Mouse (Mus musculus): ENCODE results near the gene Repin1. TPM values are rescaled to one million over a fixed set of nuclear protein-coding genes. Genes with fewer than 3 reads are reported as not detected.

The Repin1 gene
- total RNA-seq, 2 experiments from 2014 or later, result 55.0 to 58.6 TPM

- DNase-seq (ENCODE audit: low spot score in 2 of 2), result no peak
Observed at GRCm38 (mm10) chr6:48578736-48579135, 14.9 kb upstream of the Repin1 start.

- no peak for DNase-seq (ENCODE audit: low spot score in 2 of 2)
Observed at GRCm38 (mm10) chr6:48579215-48579648, 14.5 kb upstream of the Repin1 start.

GRCm38 (mm10) chr6:48581257-48581656, 12.4 kb upstream of the Repin1 start:
- DNase-seq (ENCODE audit: low spot score in 2 of 2), result no peak

GRCm38 (mm10) chr6:48582037-48582436, 11.6 kb upstream of the Repin1 start:
- peak in 1 of 2 experiments; percentile 66 for DNase-seq (ENCODE audit: low spot score in 2 of 2)

- DNase-seq (ENCODE audit: low spot score in 2 of 2), result no peak
Observed at GRCm38 (mm10) chr6:48589194-48589750, 4.4 kb upstream of the Repin1 start, which contains the start of gene Gm45021. Gm45021 (plus strand) TSS chr6:48589610.

- no peak for DNase-seq (ENCODE audit: low spot score in 2 of 2)
Observed at GRCm38 (mm10) chr6:48591221-48591845, 2.4 kb upstream of the Repin1 start.

GRCm38 (mm10) chr6:48591871-48592270, 1.8 kb upstream of the Repin1 start:
- DNase-seq (ENCODE audit: low spot score in 2 of 2), result no peak

- peak in 1 of 2 experiments; percentile 55 for DNase-seq (ENCODE audit: low spot score in 2 of 2)
Observed at GRCm38 (mm10) chr6:48594043-48594738, 508 bp downstream of the Repin1 start.

- peak; percentile 32 to 54 for DNase-seq (ENCODE audit: low spot score in 2 of 2)
Observed at GRCm38 (mm10) chr6:48595278-48595677, 1.6 kb downstream of the Repin1 start.

- no peak for DNase-seq (ENCODE audit: low spot score in 2 of 2)
Observed at GRCm38 (mm10) chr6:48596545-48597232, 3.0 kb downstream of the Repin1 start.

GRCm38 (mm10) chr6:48597233-48597625, 3.5 kb downstream of the Repin1 start:
- no peak for DNase-seq (ENCODE audit: low spot score in 2 of 2)

GRCm38 (mm10) chr6:48600594-48600993, 6.9 kb downstream of the Repin1 start:
- DNase-seq (ENCODE audit: low spot score in 2 of 2), result no peak

- peak; percentile 95 to 97 for DNase-seq (ENCODE audit: low spot score in 2 of 2)
Observed at GRCm38 (mm10) chr6:48601271-48602079, 7.8 kb downstream of the Repin1 start, which contains the start of gene Zfp775. Zfp775 (plus strand) TSS chr6:48602063.

- peak; percentile 53 to 70 for DNase-seq (ENCODE audit: low spot score in 2 of 2)
Observed at GRCm38 (mm10) chr6:48602080-48602741, 8.5 kb downstream of the Repin1 start.

- no peak for DNase-seq (ENCODE audit: low spot score in 2 of 2)
Observed at GRCm38 (mm10) chr6:48608124-48608523, 14.4 kb downstream of the Repin1 start.

GRCm38 (mm10) chr6:48609512-48609911, 15.8 kb downstream of the Repin1 start:
- no peak for DNase-seq (ENCODE audit: low spot score in 2 of 2)

- DNase-seq (ENCODE audit: low spot score in 2 of 2), result no peak
Observed at GRCm38 (mm10) chr6:48610657-48611056, 17.0 kb downstream of the Repin1 start.

GRCm38 (mm10) chr6:48613464-48613863, 19.8 kb downstream of the Repin1 start:
- no peak for DNase-seq (ENCODE audit: low spot score in 2 of 2)

- no peak for DNase-seq (ENCODE audit: low spot score in 2 of 2)
Observed at GRCm38 (mm10) chr6:48614756-48615155, 21.1 kb downstream of the Repin1 start.

- no peak for DNase-seq (ENCODE audit: low spot score in 2 of 2)
Observed at GRCm38 (mm10) chr6:48620031-48620430, 26.3 kb downstream of the Repin1 start.

All from left cerebral cortex, adult 18-20 months (tissue).